Mouse (Mus musculus) heart, embryonic 14.5 days (tissue): Measurements from ENCODE around the gene Ppp1r37. TPM values are rescaled to one million over a fixed set of nuclear protein-coding genes. Genes with fewer than 3 reads are reported as not detected.
"Not testable (repeated sequence)": the region's sequence is repeated elsewhere in the genome, so short reads cannot be mapped to it uniquely, and the experiment has no call there.

Experiments used
- ATAC-seq: fragments of 200-750 bp; cut with Nextera tagmentation; 2 replicates; pipeline ENCODE4 v1.8.0; 2017; ENCODE audit warnings: low read depth, moderate TSS enrichment; ENCODE audit not compliant: insufficient number of reproducible peaks, insufficient read depth, low FRiP score
- H3K27ac ChIP-seq, 2 experiments: fragments of 200-500 bp in 1 of 2; fragments of 300-500 bp in 1 of 2; sonication (generic) in 1 of 2; replicated peaks in 1 of 2; 2 replicates each; pipeline ENCODE4 v1.5.1; 2012 to 2014; ENCODE audit warnings: low read depth in 2 of 2, low read length in 2 of 2, control low read depth in 1 of 2, mild to moderate bottlenecking in 1 of 2, mixed read lengths in 1 of 2; ENCODE audit not compliant: control insufficient read depth in 1 of 2, insufficient read depth in 1 of 2
- H3K27me3 ChIP-seq: fragments of 300-500 bp; sonication (generic); 2 replicates; pipeline ENCODE4 v1.6.1; 2014; ENCODE audit warnings: mild to moderate bottlenecking, low read length, control low read depth; ENCODE audit not compliant: control insufficient read depth, insufficient read depth
- H3K36me3 ChIP-seq: fragments of 300-500 bp; sonication (generic); 2 replicates; pipeline ENCODE4 v1.6.1; 2014; ENCODE audit warnings: mild to moderate bottlenecking, control low read depth, low read length, mixed read lengths; ENCODE audit not compliant: control insufficient read depth, insufficient read depth
- H3K4me1 ChIP-seq, 2 experiments: fragments of 200-500 bp in 1 of 2; fragments of 300-500 bp in 1 of 2; sonication (generic) in 1 of 2; 2 replicates each; pipeline ENCODE4 v1.6.1; 2012 to 2014; ENCODE audit warnings: low read length in 2 of 2, control low read depth in 1 of 2, mixed read lengths in 1 of 2; ENCODE audit not compliant: control insufficient read depth in 2 of 2, insufficient read depth in 2 of 2
- H3K4me2 ChIP-seq: fragments of 300-500 bp; sonication (generic); 2 replicates; pipeline ENCODE4 v1.6.1; 2014; ENCODE audit warnings: mild to moderate bottlenecking, low read length
- H3K4me3 ChIP-seq, 2 experiments: fragments of 200-500 bp in 1 of 2; fragments of 300-500 bp in 1 of 2; sonication (generic) in 1 of 2; 2 replicates each; pipeline ENCODE4 v1.5.1; 2012 to 2014; ENCODE audit warnings: low read length in 2 of 2, mild to moderate bottlenecking in 2 of 2, control low read depth in 1 of 2, low read depth in 1 of 2, moderate library complexity in 1 of 2; ENCODE audit not compliant: control insufficient read depth in 1 of 2, insufficient read depth in 1 of 2
- H3K9ac ChIP-seq: fragments of 300-500 bp; sonication (generic); 2 replicates; pipeline ENCODE4 v1.6.1; 2014; ENCODE audit warnings: mild to moderate bottlenecking, low read length
- H3K9me3 ChIP-seq: fragments of 300-500 bp; sonication (generic); 2 replicates; pipeline ENCODE4 v1.6.1; 2016; ENCODE audit warnings: low read length, control low read depth; ENCODE audit not compliant: control insufficient read depth
- WGBS: fragments of 180-500 bp; shearing (Covaris S2); extraction: QIAGEN DNeasy Blood & Tissue Kit; methylation state at CpG from one replicate; pipeline ENCODE4 v1.1.7; 2014; 5-methylcytosine and 5-hydroxymethylcytosine counted together
- polyA plus RNA-seq: library from polyadenylated mRNA; unstranded; fragments of >200 nt; fragmentation: Nextera tagmentation; extraction: Ambion mirVana; gene quantifications from 2 replicates; pipeline ENCODE4 v1.2.1, GENCODE M21; 2014

Ppp1r37 gene
- polyA plus RNA-seq, 1 experiment from 2014 or later: 5.3 TPM

GRCm38 (mm10) chr7:19517652-19518365, 45.1 kb downstream of the Ppp1r37 start, which contains the start of gene Nkpd1:
Gene Nkpd1 (plus strand): TSS chr7:19517838.
- peak within 1 kb of the TSS; percentile 44 for H3K4me2 ChIP-seq
- no peaks in the 10 kb centered on the region for H3K36me3 ChIP-seq
- H3K4me1 ChIP-seq: peaks cover 4 to 11% of the 10 kb centered on the region in 2 experiments; a peak in 3 of 4 replicates
- ATAC-seq: no peak
- WGBS: 3% methylated on average over 22 of the region's 29 CpGs
- no peak within 1 kb of the TSS for H3K4me3 ChIP-seq
- H3K9ac ChIP-seq: no peak within 1 kb of the TSS; the same call in 1 of the 2 replicates
- H3K9me3 ChIP-seq: no peaks in the 10 kb centered on the region
- H3K27ac ChIP-seq: no peak within 1 kb of the TSS
- H3K27me3 ChIP-seq: peaks cover 57% of the 10 kb centered on the region

GRCm38 (mm10) chr7:19512353-19512752, 50.5 kb downstream of the Ppp1r37 start:
- 68% methylated on average over 6 of the region's 6 CpGs for WGBS
- ATAC-seq: no peak
- peaks cover 9% of the 10 kb centered on the region for H3K27me3 ChIP-seq

GRCm38 (mm10) chr7:19511934-19512333, 50.9 kb downstream of the Ppp1r37 start:
- WGBS: 90% methylated on average over 6 of the region's 7 CpGs
- H3K27ac ChIP-seq: not testable (repeated sequence)

More at GRCm38 (mm10) chr7:19512353-19512752, 50.5 kb downstream of the Ppp1r37 start:
- Histone ChIP-seq H3K4me1 (peaks cover 4 to 12% of the 10 kb centered on the region in 2 experiments; a peak in 3 of 4 replicates), H3K4me2 (no peak overlapping the region), H3K9ac (no peak overlapping the region), H3K9me3 (no peaks in the 10 kb centered on the region), H3K36me3 (0 out of 2 replicates have a peak, but pooled peaks cover 5% of the 10 kb centered on the region), H3K27ac (no peak overlapping the region), H3K4me3 (no peak overlapping the region)

GRCm38 (mm10) chr7:19509786-19510185, 53.1 kb downstream of the Ppp1r37 start:
- Histone ChIP-seq H3K9me3 (no peaks in the 10 kb centered on the region), H3K27me3 (no peaks in the 10 kb centered on the region), H3K9ac (peak overlapping the region; percentile 94), H3K4me1 (peaks cover 5 to 14% of the 10 kb centered on the region in 2 experiments; a peak in 3 of 4 replicates), H3K36me3 (0 out of 2 replicates have a peak, but pooled peaks cover 5% of the 10 kb centered on the region), H3K4me3 (peak overlapping the region in 1 of 2 experiments; percentile 90; a peak in 1 of 4 replicates), H3K27ac (peak overlapping the region; percentile 42 to 83; a peak in 2 of 4 replicates), H3K4me2 (peak overlapping the region; percentile 93)
- ATAC-seq: no peak
- WGBS: 90% methylated on average over 7 of the region's 7 CpGs

More at GRCm38 (mm10) chr7:19511934-19512333, 50.9 kb downstream of the Ppp1r37 start:
- not testable (repeated sequence) for H3K9ac ChIP-seq, H3K9me3 ChIP-seq, H3K36me3 ChIP-seq, H3K27me3 ChIP-seq, ATAC-seq, H3K4me3 ChIP-seq, H3K4me2 ChIP-seq
- peaks cover 4 to 14% of the 10 kb centered on the region in 2 experiments; a peak in 3 of 4 replicates for H3K4me1 ChIP-seq

- Histone ChIP-seq H3K27me3 (no peaks in the 10 kb centered on the region), H3K4me1 (peaks cover 5 to 14% of the 10 kb centered on the region in 2 experiments; a peak in 3 of 4 replicates), H3K27ac (peak overlapping the region; percentile 75 to 83), H3K4me3 (peak overlapping the region; percentile 74 to 90), H3K4me2 (peak overlapping the region; percentile 93), H3K9ac (peak overlapping the region; percentile 94), H3K9me3 (no peaks in the 10 kb centered on the region), H3K36me3 (0 out of 2 replicates have a peak, but pooled peaks cover 5% of the 10 kb centered on the region)
- WGBS: 2% methylated on average over 15 of the region's 15 CpGs
- ATAC-seq: 0 out of 2 replicates have a peak, but pooled peaks have one; percentile 6
Measured at GRCm38 (mm10) chr7:19508924-19509568, 53.8 kb downstream of the Ppp1r37 start.

- Histone ChIP-seq H3K27me3 (no peaks in the 10 kb centered on the region), H3K9me3 (no peaks in the 10 kb centered on the region), H3K4me1 (peaks cover 5 to 14% of the 10 kb centered on the region in 2 experiments; a peak in 3 of 4 replicates), H3K9ac (peak within 1 kb of the TSS; percentile 94), H3K36me3 (0 out of 2 replicates have a peak, but pooled peaks cover 5% of the 10 kb centered on the region), H3K27ac (peak within 1 kb of the TSS; percentile 77 to 83), H3K4me2 (peak within 1 kb of the TSS; percentile 93), H3K4me3 (peak within 1 kb of the TSS; percentile 74 to 90)
- ATAC-seq: peak; percentile 90
- under 1% methylated on average over 54 of the region's 56 CpGs for WGBS
Measured at GRCm38 (mm10) chr7:19508150-19508923, 54.5 kb downstream of the Ppp1r37 start, which contains the start of the genes Bloc1s3 and Trappc6a. Gene Bloc1s3 (minus strand): TSS chr7:19508367. Gene Trappc6a (plus strand): TSS chr7:19508395.

- H3K9me3 ChIP-seq: no peaks in the 10 kb centered on the region
- H3K4me1 ChIP-seq: peaks cover 5 to 14% of the 10 kb centered on the region in 2 experiments; a peak in 3 of 4 replicates
- H3K27me3 ChIP-seq: no peaks in the 10 kb centered on the region
- WGBS: 5% methylated on average over 18 of the region's 18 CpGs
- H3K36me3 ChIP-seq: 0 out of 2 replicates have a peak, but pooled peaks cover 5% of the 10 kb centered on the region
- peak overlapping the region; percentile 94 for H3K9ac ChIP-seq
- H3K4me2 ChIP-seq: peak overlapping the region; percentile 93
- peak overlapping the region; percentile 74 to 90 for H3K4me3 ChIP-seq
- no peak for ATAC-seq
- peak overlapping the region in 1 of 2 experiments; percentile 83; a peak in 2 of 4 replicates for H3K27ac ChIP-seq
Measured at GRCm38 (mm10) chr7:19507612-19507981, 55.3 kb downstream of the Ppp1r37 start.
